Mouse (Mus musculus): ENCODE measurements around the gene Ccpg1os.
A peak's percentile ranks its signal among the peaks of the same experiment; 100 is the strongest.

DNA sequence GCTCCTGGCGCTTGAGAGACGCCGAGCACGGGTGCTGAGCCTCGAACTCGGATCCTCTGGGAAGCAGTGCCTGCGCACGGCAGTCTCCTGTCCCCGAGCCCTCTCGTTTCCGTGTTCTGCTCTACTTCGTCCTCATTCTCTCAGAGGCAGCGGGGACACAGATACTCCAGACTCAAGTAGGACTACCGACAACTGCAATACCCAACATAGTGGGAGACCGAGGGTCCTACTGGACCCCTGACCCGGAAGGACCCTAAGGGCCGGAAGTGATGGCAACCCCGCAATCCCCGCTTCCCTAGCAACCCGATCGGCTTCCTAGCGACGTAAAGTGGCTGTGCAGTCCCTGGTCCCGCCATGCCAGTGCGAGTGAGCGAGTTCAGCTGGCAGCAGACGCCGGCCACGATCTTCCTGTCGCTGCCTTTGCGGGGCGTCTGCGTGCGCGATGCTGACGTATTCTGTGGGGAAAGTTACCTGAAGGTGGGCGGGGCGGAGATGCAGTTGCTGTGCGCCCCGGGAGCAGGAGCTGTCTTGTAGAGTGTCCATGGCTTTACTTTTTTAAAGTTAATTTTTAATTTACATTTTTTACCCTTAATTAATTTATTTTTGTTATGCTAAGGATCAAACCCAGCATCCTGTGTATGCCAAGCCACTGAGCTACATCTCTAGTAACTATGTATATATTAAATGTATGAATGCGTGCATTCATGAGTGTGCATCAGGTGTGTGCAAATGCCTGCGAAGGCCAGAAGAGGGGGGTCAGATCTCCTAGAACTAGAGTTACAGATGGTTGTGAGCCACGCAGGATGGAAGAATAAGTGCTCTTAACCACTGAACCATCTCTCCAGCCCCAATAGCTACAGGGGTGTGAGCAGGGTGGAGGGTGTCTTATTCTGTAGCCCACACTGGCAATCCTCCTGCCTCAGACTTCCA is 26.4 kb downstream of the Ccpg1os start, which contains the start of the genes Dyx1c1 and Gm44503:
- TF ChIP-seq CTCF (IDR thresholded peaks at IDR 0.05; ENCODE audit: borderline replicate concordance, insufficient read depth, low read length) (no peak), POLR2A (IDR thresholded peaks at IDR 0.05; ENCODE audit: low read depth, low read length) (peak; percentile 42; the same call in 1 of the 2 replicates)

Measured in embryonic fibroblast, embryonic 13.5 days (primary cell).